Mouse (Mus musculus) gastrocnemius, adult 2 months (tissue): ENCODE measurements around the gene Nktr. TPM values are rescaled to one million over a fixed set of nuclear protein-coding genes. Genes with fewer than 3 reads are reported as not detected.

Experiments
- DNase-seq: peaks from one replicate; pipeline ENCODE4 v3.0.0; 2022
- H3K27ac ChIP-seq: fragments of 200-600 bp; 2 replicates; pipeline ENCODE4 v1.8.1; 2022; ENCODE audit warnings: mild to moderate bottlenecking
- H3K4me3 ChIP-seq: fragments of 200-600 bp; 2 replicates; pipeline ENCODE4 v1.8.1; 2022; ENCODE audit warnings: mild to moderate bottlenecking, moderate library complexity
- CTCF ChIP-seq: fragments of 200-600 bp; IDR thresholded peaks from 2 replicates; pipeline ENCODE4 v1.8.1; 2022; ENCODE audit warnings: antibody characterized with exemption, mild to moderate bottlenecking, moderate library complexity
- intact Hi-C: fragments of 180-260 bp; cut with DNase I; formaldehyde crosslinking; loops from one replicate; pipeline ENCODE4 v1.15.1; 2025
- total RNA-seq, 2 experiments: library from RNA; stranded (reverse); gene quantifications; 2 replicates each; pipeline ENCODE4 v1.2.3; 2021

Nktr gene
- total RNA-seq, 2 experiments from 2014 or later = 41.3 to 42.6 TPM

DNA sequence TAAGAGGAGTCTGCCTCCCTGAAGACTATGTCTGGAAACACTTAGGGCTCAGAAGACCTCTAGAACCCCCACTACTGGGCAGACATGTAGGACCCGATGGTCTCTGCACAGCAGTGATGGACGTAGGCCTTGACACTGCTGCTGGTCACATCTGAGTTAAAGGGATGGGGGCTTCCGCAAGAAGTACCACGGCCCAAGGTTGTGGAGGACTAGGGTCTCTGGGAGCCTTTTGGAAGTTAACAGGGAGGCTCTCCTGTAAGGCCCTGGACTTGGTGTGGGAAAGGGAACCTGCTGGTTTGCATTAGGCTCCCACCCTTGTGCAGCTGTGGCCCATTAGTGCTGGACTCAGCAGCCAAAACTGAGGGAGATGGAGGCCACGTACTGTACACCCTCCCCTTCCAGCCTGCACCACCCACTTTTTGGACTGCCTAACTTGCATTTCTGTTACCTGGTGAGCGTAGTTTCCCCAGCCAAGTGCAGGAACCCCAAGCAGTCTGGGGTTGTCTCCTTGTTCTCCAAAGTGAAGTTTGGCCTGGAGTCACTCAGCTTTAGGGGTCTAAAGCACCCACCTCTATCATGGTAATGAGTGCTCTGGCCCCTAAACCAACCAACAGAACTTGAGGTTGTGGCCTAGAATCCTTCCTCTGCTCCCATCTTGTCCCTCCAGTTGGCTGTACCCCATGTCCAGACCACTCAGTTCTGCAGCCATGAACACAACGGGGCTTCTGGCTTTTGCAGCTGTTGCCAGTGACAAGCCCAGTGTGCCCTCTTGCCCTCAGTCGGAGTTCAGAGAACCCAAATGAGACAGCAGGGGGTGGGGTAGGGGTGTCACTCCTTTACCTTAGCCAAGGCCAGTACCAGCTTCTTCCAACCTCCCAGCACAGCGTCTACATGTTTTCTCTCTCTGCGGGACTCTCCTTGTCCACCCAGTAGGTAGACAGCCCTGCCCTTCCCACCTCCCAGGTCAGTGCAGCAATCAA, 39.2 kb downstream of the Nktr start:
- Histone ChIP-seq H3K4me3 (peak overlapping the region; percentile 97), H3K27ac (peak overlapping the region; percentile 98)
- intact Hi-C loops = loop anchor here (5.0 kb wide), 1 partner anchor 36 kb away; no protein-coding TSS in a partner anchor
- peak; percentile 75 for DNase-seq
- TF ChIP-seq CTCF = no peak

- intact Hi-C loops = loop anchor here (5.0 kb wide), 1 partner anchor 37 kb away; no protein-coding TSS in a partner anchor
- Histone ChIP-seq H3K27ac (peak within 1 kb of the TSS; percentile 98), H3K4me3 (peak within 1 kb of the TSS; percentile 97)
- no peak for TF ChIP-seq CTCF
- peak; percentile 87 for DNase-seq
Measured at GRCm38 (mm10) chr9:121759091-121760081, 40.4 kb downstream of the Nktr start, which contains the start of gene Zfp651. Gene Zfp651, plus strand, starts transcription at chr9:121759330.

- intact Hi-C loops = no loop called here
- H3K27ac ChIP-seq = peak overlapping the region; percentile 98
- H3K4me3 ChIP-seq = peak overlapping the region; percentile 97
Measured at GRCm38 (mm10) chr9:121760271-121761090, 41.5 kb downstream of the Nktr start.

GRCm38 (mm10) chr9:121761091-121761665, 42.2 kb downstream of the Nktr start:
- no peak for TF ChIP-seq CTCF
- DNase-seq = peak; percentile 59
- Histone ChIP-seq H3K4me3 (peak overlapping the region; percentile 97), H3K27ac (peak overlapping the region; percentile 98)
- intact Hi-C loops = no loop called here

More at GRCm38 (mm10) chr9:121760271-121761090, 41.5 kb downstream of the Nktr start:
- TF ChIP-seq CTCF = no peak
- peak; percentile 89 for DNase-seq

DNA sequence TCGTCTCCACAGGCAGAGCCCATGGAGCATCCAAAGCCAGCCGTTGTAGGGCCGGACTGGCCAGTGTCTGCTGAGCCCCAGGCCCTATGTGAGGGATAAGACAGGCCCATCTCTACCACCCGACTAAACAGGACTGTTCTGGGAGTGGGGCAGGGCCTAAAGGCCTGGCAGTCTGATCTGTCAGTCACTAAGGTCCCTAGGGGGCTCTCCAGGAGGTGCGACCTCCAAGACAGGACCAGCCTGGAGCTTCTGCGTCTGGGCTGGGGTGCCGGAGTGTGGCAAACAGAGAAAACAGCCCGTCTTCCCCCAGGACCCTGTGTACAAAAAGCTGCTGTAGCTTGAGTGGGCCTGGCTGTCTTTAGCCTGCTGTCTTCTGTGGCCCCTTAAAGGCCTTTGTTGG, 42.8 kb downstream of the Nktr start:
- intact Hi-C loops = no loop called here
- DNase-seq = peak; percentile 29
- H3K4me3 ChIP-seq = peak overlapping the region; percentile 97
- TF ChIP-seq CTCF = no peak
- H3K27ac ChIP-seq = peak overlapping the region; percentile 98

- no peak for TF ChIP-seq CTCF
- H3K4me3 ChIP-seq = no peak overlapping the region
- intact Hi-C loops = no loop called here
- peak overlapping the region; percentile 98 for H3K27ac ChIP-seq
- peak; percentile 83 for DNase-seq
Measured at GRCm38 (mm10) chr9:121762248-121762647, 43.3 kb downstream of the Nktr start.

- DNase-seq = peak; percentile 78
- Histone ChIP-seq H3K4me3 (no peak overlapping the region; the same call in 1 of the 2 replicates), H3K27ac (peak overlapping the region; percentile 98)
- intact Hi-C loops = no loop called here
- no peak for TF ChIP-seq CTCF
Measured at GRCm38 (mm10) chr9:121762761-121763160, 43.8 kb downstream of the Nktr start.

DNA sequence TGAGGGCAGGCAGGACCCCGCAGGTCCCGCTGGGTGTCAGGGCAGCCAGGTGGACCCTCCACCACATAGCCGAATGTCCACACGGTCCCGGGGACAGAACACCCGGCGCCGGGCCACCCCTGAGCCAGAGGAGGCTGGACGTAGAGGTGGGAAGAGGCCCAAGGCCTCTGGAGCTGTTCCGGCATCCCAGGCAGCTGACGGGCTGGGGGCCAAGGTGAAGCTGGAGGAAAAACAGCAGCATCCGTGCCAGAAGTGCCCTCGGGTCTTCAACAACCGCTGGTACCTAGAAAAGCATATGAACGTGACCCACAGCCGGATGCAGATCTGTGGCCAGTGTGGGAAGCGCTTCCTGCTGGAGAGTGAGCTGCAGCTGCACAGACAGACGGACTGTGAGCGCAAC, 44.7 kb downstream of the Nktr start:
- Histone ChIP-seq H3K27ac (peak overlapping the region; percentile 98), H3K4me3 (peak overlapping the region; percentile 37)
- DNase-seq = peak; percentile 78
- intact Hi-C loops = no loop called here
- TF ChIP-seq CTCF = no peak

DNA sequence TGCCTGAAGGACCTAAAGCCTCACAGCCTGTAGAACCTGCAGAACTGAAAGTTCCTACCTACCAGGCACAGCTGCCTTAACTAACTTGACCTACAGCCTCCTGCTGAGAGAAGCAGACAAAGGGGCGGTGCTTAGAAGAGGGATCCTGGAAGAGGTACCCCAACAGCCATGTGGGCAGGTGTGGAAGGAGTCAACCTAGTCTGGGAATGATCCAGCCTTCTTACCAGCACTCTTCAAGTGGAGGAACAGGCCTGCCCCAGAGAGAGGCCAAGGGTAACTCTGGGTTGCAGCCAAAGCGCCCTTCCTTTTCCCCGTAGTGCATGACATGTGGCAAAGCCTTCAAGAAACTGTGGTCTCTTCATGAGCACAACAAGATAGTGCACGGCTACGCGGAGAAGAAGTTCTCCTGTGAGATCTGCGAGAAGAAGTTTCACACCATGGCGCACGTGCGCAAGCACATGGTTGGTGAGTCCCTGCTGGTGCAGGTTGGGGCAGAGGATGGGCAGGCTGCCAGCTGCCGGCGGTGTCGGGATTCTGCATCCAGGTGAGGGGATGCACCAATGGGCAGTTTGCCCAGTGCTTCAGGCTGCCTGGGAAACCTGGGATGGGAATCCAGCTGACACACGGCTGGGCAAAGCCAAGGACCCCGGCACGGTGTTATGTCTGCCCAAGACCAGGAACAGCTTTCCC, 46.3 kb downstream of the Nktr start:
- DNase-seq = peak; percentile 41
- no peak for TF ChIP-seq CTCF
- H3K27ac ChIP-seq = no peak overlapping the region
- no peak overlapping the region for H3K4me3 ChIP-seq
- intact Hi-C loops = no loop called here

DNA sequence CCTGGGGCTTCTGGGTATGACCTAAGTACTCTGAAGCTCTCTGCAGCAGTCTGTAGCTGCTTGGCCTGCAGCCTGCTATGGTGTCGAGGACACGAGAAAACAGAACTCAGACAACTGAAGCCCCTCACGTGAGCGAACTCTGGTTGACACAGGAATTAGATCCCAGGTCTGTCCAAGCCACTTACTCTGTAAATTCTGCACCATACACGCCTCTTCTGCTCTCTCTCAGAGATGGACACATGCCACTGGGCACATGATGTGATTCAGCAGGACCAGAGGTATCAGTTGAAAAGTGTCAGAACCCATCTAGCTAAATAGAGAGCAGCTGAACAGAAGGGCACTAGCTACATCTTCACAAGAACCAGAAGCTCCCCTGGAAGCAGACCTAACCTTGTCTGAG, 53.4 kb downstream of the Nktr start:
- TF ChIP-seq CTCF = no peak
- intact Hi-C loops = no loop called here
- no peak for DNase-seq
- H3K27ac ChIP-seq = peak overlapping the region; percentile 57
- H3K4me3 ChIP-seq = no peak overlapping the region

DNA sequence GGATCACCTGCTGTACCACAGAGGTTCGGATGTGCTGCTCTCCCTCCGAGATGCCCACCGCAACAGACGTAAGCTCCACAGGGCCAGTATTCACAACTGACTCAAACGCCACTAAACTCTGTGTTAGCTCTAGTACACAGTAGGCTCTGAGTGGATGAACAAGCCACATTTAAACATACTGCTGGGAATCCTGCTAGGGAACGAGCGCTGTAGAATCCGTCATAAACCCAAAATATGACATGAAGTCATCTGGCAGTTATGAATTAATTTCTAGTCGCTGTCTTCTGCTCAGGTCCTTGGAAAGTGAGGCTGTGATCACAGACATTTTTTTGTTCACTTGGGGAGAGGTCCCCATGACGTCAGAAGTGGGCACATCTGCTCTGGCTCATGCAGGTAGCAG, 57.0 kb downstream of the Nktr start:
- no peak for DNase-seq
- H3K27ac ChIP-seq = peak overlapping the region; percentile 96
- intact Hi-C loops = no loop called here
- peak overlapping the region; percentile 70; the same call in 1 of the 2 replicates for H3K4me3 ChIP-seq
- no peak for TF ChIP-seq CTCF
